15 mouse cellular contexts compared by ENCODE assay signal in genomic region chr14:77377873-77378272, GRCm38 (mm10).
A peak's percentile ranks its signal among the peaks of the same experiment; 100 is the strongest.
DNase-seq lines count a peak whose midpoint lies in the region; ATAC-seq lines count a peak whose summit lies in the region.
"Had no signal": no experiment of that assay in that cellular context is flagged by ENCODE, and none has a peak within 500 bp of the region (broad histone marks: within the 10 kb centered on the region; RNA-seq: fewer than 3 reads in every experiment).

No protein-coding gene starts in this region.

- DNase-seq in neural tube, embryonic 11.5 days (ENCODE audit: low spot score), result peak; percentile 64
- DNase-seq in neural tube, embryonic 10.5 days (ENCODE audit: extremely low spot score, low spot score), result no peak
- DNase-seq in kidney, postnatal 14 days, result no peak
- no peak for DNase-seq in thymus, postnatal 0 days (ENCODE audit: low spot score)
- DNase-seq in frontal cortex, postnatal 36 days (ENCODE audit: low spot score in 2 of 2), result no peak
- DNase-seq: cerebellum, adult 18-20 months; heart, postnatal 10 days; lung, postnatal 14 days had no signal

- no peaks in the 10 kb centered on the region for H3K27me3 ChIP-seq in neural tube, embryonic 11.5 days (ENCODE audit: control insufficient read depth, insufficient read depth, low read length)
- no peaks in the 10 kb centered on the region for H3K27me3 ChIP-seq in hindbrain, embryonic 12.5 days
- H3K27me3 ChIP-seq in midbrain, embryonic 12.5 days, result no peaks in the 10 kb centered on the region
- H3K27me3 ChIP-seq: embryonic facial prominence, embryonic 15.5 days had no signal

- H3K4me1 ChIP-seq in neural tube, embryonic 11.5 days (ENCODE audit: control insufficient read depth, insufficient read depth, low read length), result peaks cover 7% of the 10 kb centered on the region; the same call in 1 of the 2 replicates
- H3K4me1 ChIP-seq in hindbrain, embryonic 12.5 days, result peaks cover 44% of the 10 kb centered on the region
- peaks cover 40% of the 10 kb centered on the region for H3K4me1 ChIP-seq in midbrain, embryonic 12.5 days

- no peak overlapping the region for H3K9ac ChIP-seq in neural tube, embryonic 11.5 days (ENCODE audit: low read length)
- no peak overlapping the region for H3K9ac ChIP-seq in hindbrain, embryonic 12.5 days
- H3K9ac ChIP-seq in midbrain, embryonic 12.5 days (replicated peaks), result no peak overlapping the region
- H3K9ac ChIP-seq: embryonic facial prominence, embryonic 15.5 days; liver, embryonic 14.5 days had no signal

- H3K27ac ChIP-seq in neural tube, embryonic 11.5 days (ENCODE audit: low read depth, low read length), result no peak overlapping the region; the same call in 1 of the 2 replicates
- H3K27ac ChIP-seq in hindbrain, embryonic 12.5 days, result peak overlapping the region; percentile 76
- peak overlapping the region; percentile 67 for H3K27ac ChIP-seq in midbrain, embryonic 12.5 days (replicated peaks)
- H3K27ac ChIP-seq: embryonic facial prominence, embryonic 15.5 days; liver, embryonic 14.5 days; stomach, postnatal 0 days had no signal

- peak; percentile 70 for ATAC-seq in neural tube, embryonic 11.5 days (ENCODE audit: insufficient read depth, low FRiP score, low TSS enrichment)
- ATAC-seq in hindbrain, embryonic 12.5 days (ENCODE audit: low FRiP score), result peak; percentile 82
- peak; percentile 79; the same call in 1 of the 2 replicates for ATAC-seq in midbrain, embryonic 12.5 days (ENCODE audit: low FRiP score, low read depth)
- ATAC-seq: intestine, postnatal 0 days had no signal

- WGBS in neural tube, embryonic 11.5 days, result 26% methylated on average over 5 of the region's 5 CpGs
- WGBS in hindbrain, embryonic 12.5 days, result 25% methylated on average over 5 of the region's 5 CpGs
- WGBS in midbrain, embryonic 12.5 days, result 21% methylated on average over 5 of the region's 5 CpGs

- no peak overlapping the region for H3K4me3 ChIP-seq in neural tube, embryonic 11.5 days (ENCODE audit: low read depth, low read length)
- H3K4me3 ChIP-seq in hindbrain, embryonic 12.5 days, result no peak overlapping the region
- H3K4me3 ChIP-seq in midbrain, embryonic 12.5 days, result no peak overlapping the region
- H3K4me3 ChIP-seq: embryonic facial prominence, embryonic 15.5 days had no signal

- no peaks in the 10 kb centered on the region for H3K9me3 ChIP-seq in neural tube, embryonic 11.5 days (ENCODE audit: control insufficient read depth, low read length)
- H3K9me3 ChIP-seq in hindbrain, embryonic 12.5 days (replicated peaks), result no peaks in the 10 kb centered on the region
- H3K9me3 ChIP-seq in midbrain, embryonic 12.5 days, result no peaks in the 10 kb centered on the region
- H3K9me3 ChIP-seq: embryonic facial prominence, embryonic 15.5 days had no signal

- H3K4me2 ChIP-seq in neural tube, embryonic 11.5 days (ENCODE audit: low read depth), result no peak overlapping the region
- H3K4me2 ChIP-seq in hindbrain, embryonic 12.5 days (replicated peaks), result peak overlapping the region; percentile 30
- H3K4me2 ChIP-seq in midbrain, embryonic 12.5 days (replicated peaks), result peak overlapping the region; percentile 30
- H3K4me2 ChIP-seq: embryonic facial prominence, embryonic 15.5 days had no signal

- H3K36me3 ChIP-seq in neural tube, embryonic 11.5 days (ENCODE audit: control insufficient read depth, insufficient read depth, low read length), result no peaks in the 10 kb centered on the region
- 0 out of 2 replicates have a peak, but pooled peaks cover 3% of the 10 kb centered on the region for H3K36me3 ChIP-seq in hindbrain, embryonic 12.5 days
- H3K36me3 ChIP-seq in midbrain, embryonic 12.5 days, result no peaks in the 10 kb centered on the region
- H3K36me3 ChIP-seq: embryonic facial prominence, embryonic 15.5 days; G1E had no signal
